In genomic region chr13:97580241-97580874, GRCm38 (mm10) we compare ENCODE assay signal across 10 mouse cellular contexts.
DNase-seq lines count a peak whose midpoint lies in the region; ATAC-seq and TF ChIP-seq lines count a peak whose summit lies in the region.
"Had no signal": no experiment of that assay in that cellular context is flagged by ENCODE, and none has a peak within 500 bp of the region (broad histone marks: within the 10 kb centered on the region; RNA-seq: fewer than 3 reads in every experiment).

No protein-coding gene starts in this region.

- peak overlapping the region; percentile 71 for H3K27ac ChIP-seq in ES-Bruce4 (ENCODE audit: insufficient read depth, low read length)
- H3K27ac ChIP-seq in heart, postnatal 0 days (ENCODE audit: low read depth), result peak overlapping the region; percentile 18
- H3K27ac ChIP-seq in lung, embryonic 16.5 days (ENCODE audit: low read length), result peak overlapping the region; percentile 80
- no peak overlapping the region for H3K27ac ChIP-seq in thymus, adult 2 months (ENCODE audit: control insufficient read depth, insufficient read depth, low read length)

- H3K36me3 ChIP-seq in ES-Bruce4 (ENCODE audit: control insufficient read depth, insufficient read depth, low read length, poor library complexity, severe bottlenecking), result no peaks in the 10 kb centered on the region
- no peaks in the 10 kb centered on the region for H3K36me3 ChIP-seq in heart, postnatal 0 days (replicated peaks; ENCODE audit: control insufficient read depth, insufficient read depth, low read length)
- H3K36me3 ChIP-seq in lung, embryonic 16.5 days (ENCODE audit: control insufficient read depth, insufficient read depth, low read length), result no peaks in the 10 kb centered on the region
- no peaks in the 10 kb centered on the region for H3K36me3 ChIP-seq in thymus, adult 2 months (ENCODE audit: control insufficient read depth, insufficient read depth, low read length)

- 23% methylated on average over 3 of the region's 3 CpGs for WGBS in heart, postnatal 0 days
- WGBS in lung, embryonic 16.5 days, result 17% methylated on average over 3 of the region's 3 CpGs
- whole genome bisulfite sequencing in thymus, adult 2 months, result 83% methylated on average over 3 of the region's 3 CpGs

- intact Hi-C loops in heart, postnatal 36 days (cut with DNase I), result no loop called here

- peak; percentile 52; the same call in 1 of the 2 replicates for TF ChIP-seq EP300 in ES-Bruce4 (IDR thresholded peaks at IDR 0.05; ENCODE audit: insufficient read depth, low read depth, low read length)
- TF ChIP-seq EP300 in heart, postnatal 0 days (IDR thresholded peaks at IDR 0.05; ENCODE audit: low read depth), result peak; percentile 21; the same call in 1 of the 2 replicates

- TF ChIP-seq POLR2A in ES-Bruce4 (IDR thresholded peaks at IDR 0.05; ENCODE audit: insufficient read depth, low read length), result no peak
- no peak for TF ChIP-seq POLR2A in thymus, adult 2 months (IDR thresholded peaks at IDR 0.05; ENCODE audit: control insufficient read depth, extremely low read depth, insufficient read depth, low read length, poor library complexity)

- no peak overlapping the region for H3K9ac ChIP-seq in ES-Bruce4 (ENCODE audit: low read depth, poor library complexity, severe bottlenecking)
- H3K9ac ChIP-seq in heart, postnatal 0 days (replicated peaks; ENCODE audit: low read depth, low read length), result no peak overlapping the region
- no peak overlapping the region for H3K9ac ChIP-seq in lung, embryonic 16.5 days (ENCODE audit: low read length)

- TF ChIP-seq CTCF in ES-Bruce4 (IDR thresholded peaks at IDR 0.05; ENCODE audit: low read depth, low read length), result no peak
- TF ChIP-seq CTCF in heart, postnatal 0 days (IDR thresholded peaks at IDR 0.05; ENCODE audit: low read depth), result no peak
- no peak for TF ChIP-seq CTCF in thymus, adult 2 months (IDR thresholded peaks at IDR 0.05; ENCODE audit: borderline replicate concordance, control insufficient read depth, extremely low read depth, insufficient read depth, low read length, poor library complexity)

- 0 out of 2 replicates have a peak, but pooled peaks cover 2% of the 10 kb centered on the region for H3K9me3 ChIP-seq in ES-Bruce4 (replicated peaks; ENCODE audit: control insufficient read depth, insufficient read depth, low read length, poor library complexity, severe bottlenecking)
- H3K9me3 ChIP-seq in heart, postnatal 0 days (replicated peaks; ENCODE audit: control insufficient read depth, low read length), result no peaks in the 10 kb centered on the region
- no peaks in the 10 kb centered on the region for H3K9me3 ChIP-seq in lung, embryonic 16.5 days (ENCODE audit: control insufficient read depth, low read length)

- H3K27me3 ChIP-seq in ES-Bruce4 (ENCODE audit: control insufficient read depth, insufficient read depth, low read length, poor library complexity, severe bottlenecking), result no peaks in the 10 kb centered on the region
- H3K27me3 ChIP-seq in heart, postnatal 0 days (ENCODE audit: control insufficient read depth, insufficient read depth, low read length), result no peaks in the 10 kb centered on the region
- no peaks in the 10 kb centered on the region for H3K27me3 ChIP-seq in lung, embryonic 16.5 days (ENCODE audit: control insufficient read depth, insufficient read depth, low read depth, low read length)
- no peaks in the 10 kb centered on the region for H3K27me3 ChIP-seq in thymus, adult 2 months (ENCODE audit: control insufficient read depth, insufficient read depth, low read length)

- no peak overlapping the region for H3K4me2 ChIP-seq in heart, postnatal 0 days (ENCODE audit: low read depth, low read length)
- no peak overlapping the region for H3K4me2 ChIP-seq in lung, embryonic 16.5 days (ENCODE audit: low read depth, low read length)

- DNase-seq in heart, adult 11 months, result peak; percentile 90
- DNase-seq in heart, postnatal 36 days, result no peak
- peak; percentile 40 for DNase-seq in heart, postnatal 0 days (ENCODE audit: low spot score)
- DNase-seq in frontal cortex, postnatal 14 days (ENCODE audit: low spot score in 2 of 2), result no peak
- no peak for DNase-seq in thymus, adult 2 months
- DNase-seq in right cerebral cortex, adult 18-20 months, result no peak
- DNase-seq: cerebellum, postnatal 36 days; liver had no signal

- H3K4me1 ChIP-seq in ES-Bruce4 (ENCODE audit: control insufficient read depth, insufficient read depth, low read length), result peaks cover 2% of the 10 kb centered on the region
- peaks cover 20% of the 10 kb centered on the region for H3K4me1 ChIP-seq in heart, postnatal 0 days (ENCODE audit: control insufficient read depth, insufficient read depth)
- peaks cover 19% of the 10 kb centered on the region for H3K4me1 ChIP-seq in lung, embryonic 16.5 days (replicated peaks; ENCODE audit: control insufficient read depth, insufficient read depth, low read length)
- no peaks in the 10 kb centered on the region for H3K4me1 ChIP-seq in thymus, adult 2 months (replicated peaks; ENCODE audit: control insufficient read depth, insufficient read depth, low read length)

- no peak overlapping the region for H3K4me3 ChIP-seq in ES-Bruce4 (ENCODE audit: low read depth, low read length)
- no peak overlapping the region for H3K4me3 ChIP-seq in heart, postnatal 0 days (ENCODE audit: low read depth, low read length)
- no peak overlapping the region for H3K4me3 ChIP-seq in lung, embryonic 16.5 days (ENCODE audit: low read length)
- H3K4me3 ChIP-seq in thymus, adult 2 months (ENCODE audit: control insufficient read depth, insufficient read depth, low read length), result no peak overlapping the region

- peak; percentile 69 for ATAC-seq in heart, postnatal 0 days (ENCODE audit: insufficient read depth, low read depth)
- peak; percentile 68 for ATAC-seq in lung, embryonic 16.5 days (ENCODE audit: low read depth)

Comparison
In these comparisons a context has a peak if more than half of its experiments do, and no peak if none do; other contexts are left out.
1. DNase-seq: peak in heart, adult 11 months (single experiment) and heart, postnatal 0 days (single experiment); none in heart, postnatal 36 days (0 of 2), frontal cortex, postnatal 14 days (0 of 2), thymus, adult 2 months (single experiment) and right cerebral cortex, adult 18-20 months (single experiment).